Mouse (Mus musculus): Measurements from ENCODE around the gene Herpud1. TPM values are rescaled to one million over a fixed set of nuclear protein-coding genes. Genes with fewer than 3 reads are reported as not detected.

Herpud1 gene
- polyA plus RNA-seq (2021; fragmentation: Nextera tagmentation): 72.5 and 78.7 TPM in 2 replicates
- long read RNA-seq, experiment 1, transcript Herpud1-205 (8 exons, 1,952 nt): major isoform, 132 of 160 reads
- long read RNA-seq, experiment 1, transcript Herpud1-201 (8 exons, 1,873 nt): minor isoform, 12 of 160 reads
- long read RNA-seq, experiment 1, partial matches to known transcripts: 7 of 160 reads
- long read RNA-seq, experiment 1, other reads (novel, unspliced or antisense): 8 of 160 reads
- long read RNA-seq, experiment 2, transcript Herpud1-205 (8 exons, 1,952 nt): major isoform, 671 of 758 reads
- long read RNA-seq, experiment 2, transcript Herpud1-201 (8 exons, 1,873 nt): minor isoform, 67 of 758 reads
- long read RNA-seq, experiment 2, partial matches to known transcripts: 3 of 758 reads
- long read RNA-seq, experiment 2, other reads (novel, unspliced or antisense): 17 of 758 reads

GRCm38 (mm10) chr8:94386214-94387026 is at the start of gene Herpud1:
Herpud1 (plus strand) TSS chr8:94386438.

GRCm38 (mm10) chr8:94433981-94434466 is 47.8 kb downstream of the Herpud1 start, which contains the start of gene Nlrc5:
Nlrc5 (plus strand) TSS chr8:94434356.

Other genes starting within 250 kb of the Herpud1 start
- gene Mt4, start 249.2 kb upstream of the Herpud1 start, polyA plus RNA-seq (2021; fragmentation: Nextera tagmentation): not detected in 2 replicates
- gene Mt3, start 233.8 kb upstream of the Herpud1 start, polyA plus RNA-seq (2021; fragmentation: Nextera tagmentation): 1,521 and 1,896 TPM in 2 replicates
- gene Mt2, start 213.8 kb upstream of the Herpud1 start, polyA plus RNA-seq (2021; fragmentation: Nextera tagmentation): 448 and 450 TPM in 2 replicates
- gene Mt1, start 207.4 kb upstream of the Herpud1 start, polyA plus RNA-seq (2021; fragmentation: Nextera tagmentation): 1,161 and 1,492 TPM in 2 replicates
- 9.1 and 9.7 TPM in 2 replicates for gene Nup93, start 171.9 kb upstream of the Herpud1 start, polyA plus RNA-seq (2021; fragmentation: Nextera tagmentation)
- gene Slc12a3, start 57.2 kb upstream of the Herpud1 start, polyA plus RNA-seq (2021; fragmentation: Nextera tagmentation): not detected in 2 replicates
- 0.24 and 0.39 TPM in 2 replicates for gene Nlrc5, start 47.9 kb downstream of the Herpud1 start, polyA plus RNA-seq (2021; fragmentation: Nextera tagmentation)
- 33.3 and 40.4 TPM in 2 replicates for gene Cpne2, start 146.6 kb downstream of the Herpud1 start, polyA plus RNA-seq (2021; fragmentation: Nextera tagmentation)
- 15.5 and 16.0 TPM in 2 replicates for gene Rspry1, start 215.5 kb downstream of the Herpud1 start, polyA plus RNA-seq (2021; fragmentation: Nextera tagmentation)
- 25.2 and 27.1 TPM in 2 replicates for gene Fam192a, start 215.6 kb downstream of the Herpud1 start, polyA plus RNA-seq (2021; fragmentation: Nextera tagmentation)

All from layer of hippocampus, adult 6 months (tissue).